Mouse (Mus musculus): ENCODE results near the gene Depdc1b.

GRCm38 (mm10) chr13:108273034-108273433 lies 43.1 kb upstream of the Depdc1b start:
- TF ChIP-seq CTCF (conservative IDR thresholded peaks at IDR 0.05; ENCODE audit: low read length) = no peak
- TF ChIP-seq POU5F1 (IDR thresholded peaks at IDR 0.05; ENCODE audit: borderline replicate concordance, low read length) = no peak
